Mouse (Mus musculus) small intestine, adult 2 months (tissue): ENCODE data around the gene Anks4b.

Experiments
- CTCF ChIP-seq: fragments of 200-500 bp; IDR thresholded peaks from 2 replicates; pipeline ENCODE4 v1.5.1; 2012; ENCODE audit warnings: low read depth, mild to moderate bottlenecking, control low read depth, inconsistent platforms, low read length, moderate library complexity, mixed read lengths; ENCODE audit not compliant: insufficient replicate concordance, insufficient read length; ENCODE audit errors: extremely low read depth
- POLR2A ChIP-seq: fragments of 200-500 bp; IDR thresholded peaks from 2 replicates; pipeline ENCODE4 v1.6.1; 2012; ENCODE audit warnings: low read depth, mild to moderate bottlenecking, control low read depth, inconsistent platforms, low read length, moderate library complexity

GRCm38 (mm10) chr7:120150898-120151297 is 22.8 kb upstream of the Anks4b start:
- TF ChIP-seq CTCF (no peak), POLR2A (no peak)
